Mouse (Mus musculus): ENCODE data around the gene Ttbk1.

Gene Ttbk1

DNA sequence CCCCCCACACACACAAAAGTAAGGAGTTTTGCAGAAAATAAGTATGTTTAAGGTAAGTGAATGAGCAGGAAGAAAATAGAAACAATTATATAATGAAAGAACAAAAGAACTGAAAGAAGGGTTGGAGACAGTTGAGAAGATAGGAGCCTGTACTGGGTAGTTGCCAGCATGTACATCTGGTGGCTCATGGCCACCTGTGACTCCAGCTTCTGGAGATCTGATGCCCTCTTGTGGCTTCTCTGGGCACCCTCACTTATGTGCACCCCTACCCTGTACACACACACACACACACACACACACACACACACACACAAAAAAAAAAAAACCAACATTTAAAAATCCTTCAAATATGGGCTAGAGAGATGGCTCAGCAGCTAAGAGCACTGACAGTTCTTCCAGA lies 67.8 kb downstream of the Ttbk1 start:
- no peak for DNase-seq (ENCODE audit: extremely low read depth, low read depth, low spot score)

DNA sequence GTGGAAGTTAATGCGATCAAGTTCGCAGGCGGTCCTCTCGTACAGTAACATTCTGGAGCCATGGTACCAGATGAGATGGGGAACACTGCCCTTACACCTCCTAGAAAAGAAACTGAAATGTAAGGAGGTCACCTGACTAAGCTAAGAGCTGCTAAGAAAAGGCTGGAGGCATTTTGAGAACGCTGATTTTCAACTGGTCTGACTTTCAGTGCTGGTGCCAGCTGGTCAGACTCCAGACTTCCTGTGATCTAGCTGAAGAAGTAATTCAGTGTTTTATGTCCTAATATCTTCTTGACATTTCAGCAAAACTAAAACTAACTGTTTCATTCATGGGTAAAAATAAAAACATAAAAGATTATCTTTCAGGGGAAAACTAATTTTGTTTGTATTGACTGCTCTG lies 68.8 kb downstream of the Ttbk1 start:
- peak; percentile 2 for DNase-seq (ENCODE audit: extremely low read depth, low read depth, low spot score)

DNA sequence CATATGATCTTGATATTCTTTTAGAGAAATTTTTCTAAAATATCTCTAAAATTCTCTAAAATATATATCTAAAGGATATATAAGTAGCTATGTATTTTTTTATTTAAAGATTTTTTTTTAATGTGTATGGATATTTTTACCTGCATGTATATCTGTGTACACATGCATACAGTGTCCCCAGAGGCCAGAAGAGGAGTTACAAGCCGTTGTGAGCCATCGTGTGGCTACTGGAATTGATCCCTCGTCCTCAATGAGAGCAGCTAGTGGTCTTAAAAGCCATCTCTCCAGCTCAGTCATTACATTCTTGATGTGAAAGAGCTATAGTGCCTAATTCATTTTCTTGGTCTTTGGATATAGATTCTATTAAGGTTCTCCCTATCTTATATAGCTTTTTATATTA lies 79.0 kb downstream of the Ttbk1 start:
- DNase-seq (ENCODE audit: extremely low read depth, low read depth, low spot score) = no peak

DNA sequence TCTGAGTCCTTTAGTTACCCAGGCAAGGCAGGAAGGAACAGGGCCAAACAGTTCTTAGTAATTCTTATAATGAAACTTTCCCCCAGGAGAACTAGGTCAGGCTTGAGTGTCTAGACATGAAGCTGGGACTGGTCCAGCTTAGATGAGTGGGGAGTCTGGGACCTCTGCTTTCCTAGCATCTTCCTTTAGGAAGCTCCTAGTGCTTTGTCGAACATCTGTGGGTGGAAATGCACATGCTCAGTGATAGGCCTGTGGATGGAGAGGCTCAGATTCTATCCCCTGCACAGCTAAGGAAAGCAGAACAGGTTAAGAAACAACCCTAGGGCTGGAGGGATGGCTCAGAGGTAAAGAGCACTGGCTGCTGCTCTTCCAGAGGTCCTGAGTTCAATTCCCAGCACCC lies 92.8 kb downstream of the Ttbk1 start:
- DNase-seq (ENCODE audit: extremely low read depth, low read depth, low spot score) = no peak

- DNase-seq (ENCODE audit: extremely low read depth, low read depth, low spot score) = no peak
Observed at GRCm38 (mm10) chr17:46393012-46393411, 94.5 kb downstream of the Ttbk1 start.

Measured in fat pad, adult 2 months (tissue).